Mouse (Mus musculus) heart, postnatal 36 days (tissue): ENCODE measurements at regions not wholly inside any gene's neighbourhood (a gene's known extent, or its start where the extent isn't known, plus 50 kb on each side); places are given as distances from the start of the nearest gene placed in this dataset.
"Not testable (repeated sequence)": the region's sequence is repeated elsewhere in the genome, so short reads cannot be mapped to it uniquely, and the experiment has no call there.

ENCODE experiments used
- DNase-seq, 2 experiments: peaks; one replicate each; pipeline ENCODE4 v3.0.0; 2021 to 2022
- intact Hi-C: fragments of 180-260 bp; cut with DNase I; formaldehyde crosslinking; loops from one replicate; pipeline ENCODE4 v1.15.1; 2025

GRCm38 (mm10) chr2:166291266-166291665, 135.8 kb upstream of the Sulf2 start:
- intact Hi-C loops = no loop called here
- no peak for DNase-seq

- intact Hi-C loops = no loop called here
- DNase-seq = no peak
Measured at GRCm38 (mm10) chr2:166290826-166291225, 135.4 kb upstream of the Sulf2 start.

GRCm38 (mm10) chr2:166289198-166289597, 133.7 kb upstream of the Sulf2 start:
- DNase-seq = no peak
- intact Hi-C loops = no loop called here

- intact Hi-C loops, DNase-seq: not testable (repeated sequence)
Measured at GRCm38 (mm10) chr2:166281137-166281536, 125.7 kb upstream of the Sulf2 start.

- peak in 1 of 2 experiments; percentile 37 for DNase-seq
- intact Hi-C loops = no loop called here
Measured at GRCm38 (mm10) chr2:166280651-166281127, 125.2 kb upstream of the Sulf2 start.

GRCm38 (mm10) chr2:166279676-166280075, 124.2 kb upstream of the Sulf2 start:
- DNase-seq = no peak
- intact Hi-C loops = no loop called here

- intact Hi-C loops = no loop called here
- DNase-seq = no peak
Measured at GRCm38 (mm10) chr2:166275398-166275797, 119.9 kb upstream of the Sulf2 start.

GRCm38 (mm10) chr2:166274016-166274346, 118.5 kb upstream of the Sulf2 start:
- no peak for DNase-seq
- intact Hi-C loops = no loop called here

GRCm38 (mm10) chr2:166273312-166274015, 118.0 kb upstream of the Sulf2 start:
- no peak for DNase-seq
- intact Hi-C loops = no loop called here

GRCm38 (mm10) chr2:166272841-166273240, 117.4 kb upstream of the Sulf2 start:
- DNase-seq = no peak
- intact Hi-C loops = no loop called here

- no peak for DNase-seq
- intact Hi-C loops = no loop called here
Measured at GRCm38 (mm10) chr2:166272190-166272543, 116.7 kb upstream of the Sulf2 start.

GRCm38 (mm10) chr2:166271373-166272189, 116.1 kb upstream of the Sulf2 start:
- intact Hi-C loops = no loop called here
- no peak for DNase-seq

- intact Hi-C loops = no loop called here
- no peak for DNase-seq
Measured at GRCm38 (mm10) chr2:166270007-166270406, 114.5 kb upstream of the Sulf2 start.

GRCm38 (mm10) chr2:166266915-166267314, 111.5 kb upstream of the Sulf2 start:
- intact Hi-C loops = no loop called here
- no peak for DNase-seq

GRCm38 (mm10) chr2:166266507-166266906, 111.0 kb upstream of the Sulf2 start:
- no peak for DNase-seq
- intact Hi-C loops = no loop called here

GRCm38 (mm10) chr2:166264756-166265155, 109.3 kb upstream of the Sulf2 start:
- intact Hi-C loops = loop anchor here (5.0 kb wide), 1 partner anchor 107 kb away; the partner anchor contains the start of gene Sulf2

GRCm38 (mm10) chr2:166261799-166262198, 106.3 kb upstream of the Sulf2 start:
- peak; percentile 47 to 48 for DNase-seq
- intact Hi-C loops = loop anchor here (5.0 kb wide), 1 partner anchor 104 kb away; the partner anchor contains the start of gene Sulf2

More at GRCm38 (mm10) chr2:166264756-166265155, 109.3 kb upstream of the Sulf2 start:
- DNase-seq = no peak

- DNase-seq = no peak
- intact Hi-C loops = loop anchor here (5.0 kb wide), 1 partner anchor 104 kb away; the partner anchor contains the start of gene Sulf2
Measured at GRCm38 (mm10) chr2:166261065-166261464, 105.6 kb upstream of the Sulf2 start.

GRCm38 (mm10) chr2:166258771-166259180, 103.3 kb upstream of the Sulf2 start:
- no peak for DNase-seq
- intact Hi-C loops = no loop called here

- intact Hi-C loops = no loop called here
- no peak for DNase-seq
Measured at GRCm38 (mm10) chr2:166257666-166258065, 102.2 kb upstream of the Sulf2 start.

- intact Hi-C loops = no loop called here
- no peak for DNase-seq
Measured at GRCm38 (mm10) chr2:166256193-166256592, 100.7 kb upstream of the Sulf2 start.

- DNase-seq = no peak
- intact Hi-C loops = no loop called here
Measured at GRCm38 (mm10) chr2:166254581-166254980, 99.1 kb upstream of the Sulf2 start.
